Mouse (Mus musculus): ENCODE data around the gene 2310034G01Rik. TPM values are rescaled to one million over a fixed set of nuclear protein-coding genes. Genes with fewer than 3 reads are reported as not detected.

The 2310034G01Rik gene
- total and polyA plus RNA-seq, 2 experiments from 2014 or later = 2.0 to 3.8 TPM

DNA sequence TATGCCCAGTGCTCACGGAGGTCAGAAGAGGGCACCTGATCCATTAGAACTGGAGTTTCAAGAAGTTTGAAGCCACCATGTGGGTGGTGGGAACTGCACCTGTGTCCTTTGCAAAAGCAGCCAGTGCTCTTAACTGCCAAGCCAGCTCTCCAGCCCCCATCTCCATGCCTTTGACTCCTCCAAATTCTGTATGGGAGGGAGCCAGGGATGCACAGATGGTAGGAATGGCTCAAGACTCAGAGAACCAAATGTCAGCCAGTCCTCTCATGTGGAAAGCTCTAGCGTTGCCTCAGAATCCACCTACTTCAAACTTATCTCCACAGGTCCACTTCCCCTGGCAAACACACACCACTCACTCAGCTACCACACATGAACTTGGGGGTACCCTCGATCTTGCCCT, 16.2 kb downstream of the 2310034G01Rik start:
- TF ChIP-seq CTCF (IDR thresholded peaks at IDR 0.05) = no peak
- Histone ChIP-seq H3K36me3 (ENCODE audit: insufficient read depth, low read length) (peaks cover 26% of the 10 kb centered on the region), H3K4me3 (ENCODE audit: low read depth, low read length) (no peak overlapping the region), H3K27me3 (ENCODE audit: insufficient read depth, low read length) (no peaks in the 10 kb centered on the region), H3K27ac (ENCODE audit: low read depth, low read length) (no peak overlapping the region), H3K9ac (replicated peaks; ENCODE audit: low read length, poor library complexity, severe bottlenecking) (no peak overlapping the region), H3K4me2 (ENCODE audit: low read depth, low read length, poor library complexity, severe bottlenecking) (no peak overlapping the region), H3K4me1 (ENCODE audit: insufficient read depth, low read length) (peaks cover 8% of the 10 kb centered on the region), H3K9me3 (ENCODE audit: low read length) (no peaks in the 10 kb centered on the region)
- DNase-seq (ENCODE audit: low spot score) = no peak
- ATAC-seq (ENCODE audit: low FRiP score) = no peak
- WGBS = 91% methylated on average over 3 of the region's 3 CpGs

- Histone ChIP-seq H3K9ac (replicated peaks; ENCODE audit: low read length, poor library complexity, severe bottlenecking) (no peak overlapping the region), H3K9me3 (ENCODE audit: low read length) (no peaks in the 10 kb centered on the region), H3K36me3 (ENCODE audit: insufficient read depth, low read length) (peaks cover 26% of the 10 kb centered on the region), H3K4me1 (ENCODE audit: insufficient read depth, low read length) (peaks cover 8% of the 10 kb centered on the region), H3K27me3 (ENCODE audit: insufficient read depth, low read length) (no peaks in the 10 kb centered on the region), H3K27ac (ENCODE audit: low read depth, low read length) (no peak overlapping the region), H3K4me2 (ENCODE audit: low read depth, low read length, poor library complexity, severe bottlenecking) (no peak overlapping the region), H3K4me3 (ENCODE audit: low read depth, low read length) (no peak overlapping the region)
- no peak for TF ChIP-seq CTCF (IDR thresholded peaks at IDR 0.05)
- ATAC-seq (ENCODE audit: low FRiP score) (no peak), DNase-seq (ENCODE audit: low spot score) (no peak)
- WGBS = 34% methylated on average over 7 of the region's 7 CpGs
These were observed 17.3 kb downstream of the 2310034G01Rik start for GRCm38 (mm10) chr19:46332721-46333339.

DNA sequence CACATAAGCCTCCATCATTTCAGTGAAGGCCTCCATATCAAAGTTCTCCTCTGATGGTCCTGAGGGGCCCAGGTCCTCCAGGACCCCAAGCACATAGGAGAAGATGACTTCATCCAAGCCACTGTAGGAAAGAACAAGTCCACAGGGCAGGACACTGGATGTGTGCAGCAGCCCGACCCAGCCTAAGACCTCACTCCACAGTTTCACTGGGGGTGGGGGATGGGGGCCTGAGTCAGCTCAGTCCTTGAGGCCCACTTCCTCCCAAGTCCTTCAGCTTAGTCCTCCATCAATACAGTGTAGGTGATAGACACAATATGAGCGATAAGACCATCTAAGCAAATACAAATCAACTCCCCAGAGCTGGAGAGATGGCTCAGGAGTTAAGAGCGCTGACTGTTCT, 18.2 kb downstream of the 2310034G01Rik start:
- ATAC-seq (ENCODE audit: low FRiP score) (no peak), DNase-seq (ENCODE audit: low spot score) (no peak)
- Histone ChIP-seq H3K9ac (replicated peaks; ENCODE audit: low read length, poor library complexity, severe bottlenecking) (no peak overlapping the region), H3K4me1 (ENCODE audit: insufficient read depth, low read length) (no peaks in the 10 kb centered on the region; the same call in 1 of the 2 replicates), H3K27me3 (ENCODE audit: insufficient read depth, low read length) (no peaks in the 10 kb centered on the region), H3K9me3 (ENCODE audit: low read length) (no peaks in the 10 kb centered on the region), H3K4me2 (ENCODE audit: low read depth, low read length, poor library complexity, severe bottlenecking) (no peak overlapping the region), H3K27ac (ENCODE audit: low read depth, low read length) (no peak overlapping the region), H3K36me3 (ENCODE audit: insufficient read depth, low read length) (peaks cover 26% of the 10 kb centered on the region), H3K4me3 (ENCODE audit: low read depth, low read length) (no peak overlapping the region)
- no peak for TF ChIP-seq CTCF (IDR thresholded peaks at IDR 0.05)
- WGBS = 87% methylated on average over 3 of the region's 3 CpGs

- H3K4me2 ChIP-seq (ENCODE audit: low read depth, low read length, poor library complexity, severe bottlenecking) = no peak overlapping the region
- peaks cover 26% of the 10 kb centered on the region for H3K36me3 ChIP-seq (ENCODE audit: insufficient read depth, low read length)
- no peaks in the 10 kb centered on the region for H3K27me3 ChIP-seq (ENCODE audit: insufficient read depth, low read length)
- DNase-seq (ENCODE audit: low spot score) (no peak), ATAC-seq (ENCODE audit: low FRiP score) (no peak)
- H3K27ac ChIP-seq (ENCODE audit: low read depth, low read length) = no peak overlapping the region
- 93% methylated on average over 14 of the region's 14 CpGs for WGBS
- H3K9me3 ChIP-seq (ENCODE audit: low read length) = no peaks in the 10 kb centered on the region
- no peaks in the 10 kb centered on the region; the same call in 1 of the 2 replicates for H3K4me1 ChIP-seq (ENCODE audit: insufficient read depth, low read length)
- no peak overlapping the region for H3K4me3 ChIP-seq (ENCODE audit: low read depth, low read length)
- H3K9ac ChIP-seq (replicated peaks; ENCODE audit: low read length, poor library complexity, severe bottlenecking) = no peak overlapping the region
- TF ChIP-seq CTCF (IDR thresholded peaks at IDR 0.05) = no peak
These were observed 18.8 kb downstream of the 2310034G01Rik start for GRCm38 (mm10) chr19:46331326-46331725.

- no peak for ATAC-seq (ENCODE audit: low FRiP score)
These were observed 19.4 kb downstream of the 2310034G01Rik start for GRCm38 (mm10) chr19:46330696-46331095.

GRCm38 (mm10) chr19:46329951-46330350, 20.2 kb downstream of the 2310034G01Rik start:
- H3K4me2 ChIP-seq (ENCODE audit: low read depth, low read length, poor library complexity, severe bottlenecking) = peak overlapping the region; percentile 97
- WGBS = 5% methylated on average over 16 of the region's 16 CpGs
- peak; percentile 84 for TF ChIP-seq CTCF (IDR thresholded peaks at IDR 0.05)
- peak; percentile 77 for DNase-seq (ENCODE audit: low spot score)
- no peak for ATAC-seq (ENCODE audit: low FRiP score)
- no peak overlapping the region for H3K27ac ChIP-seq (ENCODE audit: low read depth, low read length)
- 0 out of 2 replicates have a peak overlapping the region, but pooled peaks have one; percentile 19 for H3K9ac ChIP-seq (replicated peaks; ENCODE audit: low read length, poor library complexity, severe bottlenecking)
- H3K27me3 ChIP-seq (ENCODE audit: insufficient read depth, low read length) = no peaks in the 10 kb centered on the region
- peaks cover 26% of the 10 kb centered on the region for H3K36me3 ChIP-seq (ENCODE audit: insufficient read depth, low read length)
- no peaks in the 10 kb centered on the region for H3K9me3 ChIP-seq (ENCODE audit: low read length)
- H3K4me3 ChIP-seq (ENCODE audit: low read depth, low read length) = peak overlapping the region; percentile 66; the same call in 1 of the 2 replicates
- peaks cover 5% of the 10 kb centered on the region; the same call in 1 of the 2 replicates for H3K4me1 ChIP-seq (ENCODE audit: insufficient read depth, low read length)

More at GRCm38 (mm10) chr19:46330696-46331095, 19.4 kb downstream of the 2310034G01Rik start:
- Histone ChIP-seq H3K9me3 (ENCODE audit: low read length) (no peaks in the 10 kb centered on the region), H3K27ac (ENCODE audit: low read depth, low read length) (no peak overlapping the region), H3K4me1 (ENCODE audit: insufficient read depth, low read length) (no peaks in the 10 kb centered on the region; the same call in 1 of the 2 replicates), H3K27me3 (ENCODE audit: insufficient read depth, low read length) (no peaks in the 10 kb centered on the region), H3K4me3 (ENCODE audit: low read depth, low read length) (no peak overlapping the region), H3K9ac (replicated peaks; ENCODE audit: low read length, poor library complexity, severe bottlenecking) (no peak overlapping the region), H3K4me2 (ENCODE audit: low read depth, low read length, poor library complexity, severe bottlenecking) (no peak overlapping the region), H3K36me3 (ENCODE audit: insufficient read depth, low read length) (peaks cover 26% of the 10 kb centered on the region)
- TF ChIP-seq CTCF (IDR thresholded peaks at IDR 0.05) = no peak
- 95% methylated on average over 12 of the region's 12 CpGs for WGBS
- no peak for DNase-seq (ENCODE audit: low spot score)

Data from midbrain, postnatal 0 days (tissue).